21 mouse cellular contexts compared by ENCODE assay signal in the genomic region with DNA sequence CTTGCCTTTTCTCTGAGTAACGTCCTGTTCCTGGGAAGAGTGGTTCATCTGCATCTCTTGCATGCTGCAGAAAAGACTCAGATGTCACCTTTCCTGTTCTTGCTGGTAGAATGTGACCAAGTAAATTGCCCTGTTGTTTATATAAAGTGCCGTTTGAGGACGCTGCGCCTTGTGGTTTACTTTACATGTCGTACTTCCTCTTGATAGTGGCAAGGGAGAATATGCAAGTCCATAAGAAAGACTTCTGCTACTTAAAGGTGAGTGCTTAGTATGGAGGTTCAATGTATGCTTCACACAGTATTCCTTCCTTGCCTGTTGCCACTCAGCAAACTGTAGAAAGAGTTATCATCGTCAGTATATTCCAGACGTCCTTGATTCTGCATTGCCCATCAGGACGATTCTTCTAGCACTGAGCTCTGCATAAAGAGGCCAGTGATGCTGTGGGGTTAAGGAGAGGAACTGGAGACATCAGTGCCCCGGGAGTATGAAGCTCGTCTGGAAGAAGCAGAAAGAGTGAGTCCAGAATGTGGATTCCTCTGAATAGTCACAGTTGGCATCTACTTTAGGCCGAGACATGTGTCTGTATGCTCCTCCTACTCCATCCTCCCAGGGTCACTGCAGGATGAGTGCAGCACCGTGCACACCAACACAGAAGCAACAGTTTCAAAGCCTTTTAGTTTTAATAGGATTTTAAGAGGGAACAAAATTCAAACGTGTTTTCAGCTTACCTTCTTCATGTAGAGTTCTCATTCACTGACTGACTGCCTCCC. TPM values are rescaled to one million over a fixed set of nuclear protein-coding genes. Genes with fewer than 3 reads are reported as not detected.
DNase-seq lines count a peak whose midpoint lies in the region; ATAC-seq and TF ChIP-seq lines count a peak whose summit lies in the region.
"Had no signal": no experiment of that assay in that cellular context is flagged by ENCODE, and none has a peak within 500 bp of the region (broad histone marks: within the 10 kb centered on the region; RNA-seq: fewer than 3 reads in every experiment).

No protein-coding gene starts in this region.

- 48% methylated on average over 13 of the region's 13 CpGs for WGBS in kidney, adult 2 months

- DNase-seq in adrenal gland, postnatal 14 days, result peak; percentile 14
- DNase-seq in adrenal gland, postnatal 10 days, result no peak
- peak; percentile 32 for DNase-seq in kidney, adult 2 months
- DNase-seq in kidney, adult 11 months, result no peak
- DNase-seq in ES-CJ7 (ENCODE audit: low read depth, low spot score), result peak; percentile 51
- DNase-seq in spleen, postnatal 36 days (ENCODE audit: low spot score in 2 of 2), result no peak
- DNase-seq in B cell, adult 2 months, result no peak
- DNase-seq: cerebellum, adult 18-20 months; cerebellum, postnatal 36 days; heart, adult 11 months; kidney, postnatal 4 days; liver, embryonic 13.5 days; thymus, postnatal 36 days had no signal

- peaks cover 32% of the 10 kb centered on the region for H3K4me1 ChIP-seq in kidney, adult 2 months (ENCODE audit: control insufficient read depth, insufficient read depth, low read length)

- TF ChIP-seq CTCF in kidney, adult 2 months (conservative IDR thresholded peaks at IDR 0.05; ENCODE audit: insufficient read depth, insufficient read length, low read depth, low read length), result no peak

- TF ChIP-seq POLR2A in kidney, adult 2 months (IDR thresholded peaks at IDR 0.05; ENCODE audit: low read depth, low read length), result no peak

- ATAC-seq in hematopoietic stem cell, adult 5-6 weeks (replicated peaks in 1 of 2; ENCODE audit: insufficient read depth in 1 of 2, low FRiP score in 2 of 2, low TSS enrichment in 1 of 2, low read depth in 1 of 2, poor library complexity in 2 of 2, severe bottlenecking in 2 of 2), result peak; percentile 43 to 52; a peak in 3 of 4 replicates
- ATAC-seq: CD4-positive, CD25-positive, alpha-beta regulatory T cell, adult 4 months; intestine, embryonic 15.5 days had no signal

- H3K27me3 ChIP-seq in kidney, adult 2 months (replicated peaks; ENCODE audit: control insufficient read depth, insufficient read depth, low read length), result no peaks in the 10 kb centered on the region
- H3K27me3 ChIP-seq: hindbrain, embryonic 12.5 days; intestine, embryonic 15.5 days; kidney, embryonic 15.5 days; limb, embryonic 12.5 days; liver, embryonic 13.5 days; megakaryocyte, embryonic 14.5 days had no signal

- no peak overlapping the region for H3K4me3 ChIP-seq in kidney, adult 2 months (ENCODE audit: insufficient read depth, low read depth, low read length)
- H3K4me3 ChIP-seq: forebrain, embryonic 10.5 days; hindbrain, embryonic 12.5 days; intestine, embryonic 15.5 days; kidney, embryonic 15.5 days; limb, embryonic 12.5 days; liver, embryonic 13.5 days; megakaryocyte, embryonic 14.5 days had no signal

- H3K36me3 ChIP-seq in kidney, adult 2 months (ENCODE audit: control insufficient read depth, insufficient read depth, low read length), result no peaks in the 10 kb centered on the region
- H3K36me3 ChIP-seq: forebrain, embryonic 10.5 days; hindbrain, embryonic 12.5 days; intestine, embryonic 15.5 days; kidney, embryonic 15.5 days; limb, embryonic 12.5 days; liver, embryonic 13.5 days had no signal

- 0 out of 2 replicates have a peak overlapping the region, but pooled peaks have one; percentile 9 for H3K27ac ChIP-seq in kidney, adult 2 months (ENCODE audit: insufficient read depth, low read depth, low read length)
- H3K27ac ChIP-seq: forebrain, embryonic 10.5 days; hindbrain, embryonic 12.5 days; intestine, embryonic 15.5 days; kidney, embryonic 15.5 days; limb, embryonic 12.5 days; liver, embryonic 13.5 days had no signal

RNA-seq across cellular contexts. Expression of a gene that starts 21.4 kb away (rescaled TPM):
- 45.4 and 48.3 TPM in 2 replicates for total RNA-seq in adrenal gland, postnatal 14 days (2021)
- total RNA-seq in adrenal gland, postnatal 10 days (2021), result 10 to 100 TPM; 38.2 to 39.2 TPM
- polyA plus RNA-seq in kidney, adult 2 months (2012; rRNA removed), result 9.5 and 10.1 TPM in 2 replicates
- total RNA-seq in hematopoietic stem cell, adult 5-6 weeks (2017), result 22.4 and 27.0 TPM in 2 replicates
- polyA plus RNA-seq: CD4-positive, CD25-positive, alpha-beta regulatory T cell, adult 4 months had no signal

Comparison
In these comparisons a context has a peak if more than half of its experiments do, and no peak if none do; other contexts are left out.
1. DNase-seq: peak in adrenal gland, postnatal 14 days (single experiment), kidney, adult 2 months (single experiment) and ES-CJ7 (single experiment); none in adrenal gland, postnatal 10 days (single experiment), kidney, adult 11 months (single experiment), spleen, postnatal 36 days (0 of 2) and B cell, adult 2 months (0 of 2).